Mouse (Mus musculus): Measurements from ENCODE around the gene Ganab.

DNA sequence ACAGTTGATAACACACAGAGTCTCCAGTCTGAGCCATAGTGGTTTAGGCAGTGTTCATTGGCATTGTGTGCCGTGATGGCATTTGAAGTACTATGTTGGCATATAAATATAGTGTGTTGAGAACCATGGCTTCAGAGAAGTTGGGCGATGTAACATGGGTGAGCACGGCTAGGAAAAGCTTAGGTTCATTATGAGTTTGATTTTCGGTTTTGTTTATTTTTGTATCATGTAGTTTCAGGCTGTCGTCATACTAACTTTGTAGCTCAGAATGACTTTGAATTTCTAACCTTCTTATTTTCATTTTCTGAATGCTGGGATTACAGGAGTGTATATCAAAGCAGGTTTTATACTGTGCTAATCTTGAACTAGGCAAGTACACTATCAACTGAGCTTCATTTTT lies 5.5 kb downstream of the Ganab start:
- TF ChIP-seq CTCF (IDR thresholded peaks at IDR 0.05; ENCODE audit: extremely low read depth, insufficient read depth, insufficient read length, insufficient replicate concordance): no peak
- TF ChIP-seq POLR2A (IDR thresholded peaks at IDR 0.05; ENCODE audit: low read depth, low read length): no peak
